Mouse (Mus musculus): Measurements from ENCODE around the gene Adam15.

DNA sequence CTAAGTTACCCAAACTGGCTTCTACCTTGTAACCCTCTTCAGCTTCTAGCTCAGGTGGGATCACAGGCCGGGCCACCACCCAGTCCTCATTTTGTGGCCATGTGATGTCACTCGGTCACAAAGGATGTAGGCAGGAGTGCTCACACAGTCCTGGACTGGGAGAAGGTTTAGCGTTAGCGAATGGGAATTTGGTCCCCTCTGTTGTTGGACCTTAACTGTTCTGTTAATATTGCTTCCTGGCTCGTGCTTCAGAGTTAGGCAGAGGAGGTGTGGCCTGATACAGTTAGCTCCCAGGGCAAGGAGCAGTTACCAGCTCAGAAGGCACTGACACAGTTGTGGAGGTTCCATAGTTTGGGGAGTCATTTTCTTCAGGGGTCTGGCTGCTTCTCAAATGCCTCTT lies 55.6 kb downstream of the Adam15 start:
- TF ChIP-seq CTCF (IDR thresholded peaks at IDR 0.05; ENCODE audit: insufficient read depth, low read depth, low read length) (no peak), POLR2A (IDR thresholded peaks at IDR 0.05; ENCODE audit: insufficient read depth, low read depth, low read length) (no peak)

All from olfactory bulb, adult 2 months (tissue).